Mouse (Mus musculus) neutrophil, adult 59 days (primary cell): Measurements from ENCODE around the gene Olfr1183. TPM values are rescaled to one million over a fixed set of nuclear protein-coding genes. Genes with fewer than 3 reads are reported as not detected.

ENCODE experiments used
- total RNA-seq, 2 experiments: library from RNA; stranded (reverse); gene quantifications; 1 replicate in 1 of 2; 2 replicates in 1 of 2; pipeline ENCODE4 v1.2.4; 2023

The Olfr1183 gene
- total RNA-seq, result not detected

DNA sequence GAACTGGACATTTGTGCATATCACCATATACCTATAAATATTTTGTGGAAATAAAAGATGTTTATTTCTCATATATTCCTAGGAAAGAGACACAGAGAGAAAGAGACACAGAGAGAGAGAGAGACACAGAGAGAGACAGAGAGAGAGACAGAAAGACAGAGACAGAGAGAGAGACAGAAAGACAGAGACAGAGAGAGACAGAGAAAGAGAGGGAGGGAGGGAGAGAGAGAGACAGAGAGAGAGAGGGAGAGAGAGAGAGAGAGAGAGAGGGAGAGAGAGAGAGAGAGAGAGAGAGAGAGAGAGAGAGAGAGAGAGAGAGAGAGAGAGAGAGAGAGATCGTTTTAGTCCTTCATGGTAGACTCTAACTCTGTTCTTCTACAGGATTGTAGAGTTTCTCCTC is at the start of gene Olfr1183:
TSS of gene Olfr1183 (plus strand) at position 301 of the 400 bp plus-strand sequence.

DNA sequence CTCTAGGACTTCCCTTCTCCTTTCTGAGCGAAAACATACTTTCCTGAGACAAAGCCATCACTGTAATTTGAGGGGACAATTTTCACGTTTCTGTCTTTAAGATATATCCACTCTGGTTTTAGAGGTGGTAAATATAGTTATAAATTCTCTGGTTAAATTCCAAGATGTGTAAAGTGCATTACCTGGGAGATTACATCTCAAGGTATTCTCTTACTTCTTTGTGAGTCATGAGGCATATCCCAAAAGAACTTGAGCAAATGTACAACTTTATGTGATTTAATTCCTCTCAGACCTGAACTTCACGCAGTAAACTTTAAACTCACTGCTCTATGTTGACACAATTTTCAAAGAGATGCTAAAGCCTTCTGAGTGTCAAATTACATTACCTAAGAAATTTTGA is 48.3 kb upstream of the Olfr1183 start, which contains the start of gene Olfr1179:
TSS of gene Olfr1179 (minus strand) at position 101 of the 400 bp plus-strand sequence.

DNA sequence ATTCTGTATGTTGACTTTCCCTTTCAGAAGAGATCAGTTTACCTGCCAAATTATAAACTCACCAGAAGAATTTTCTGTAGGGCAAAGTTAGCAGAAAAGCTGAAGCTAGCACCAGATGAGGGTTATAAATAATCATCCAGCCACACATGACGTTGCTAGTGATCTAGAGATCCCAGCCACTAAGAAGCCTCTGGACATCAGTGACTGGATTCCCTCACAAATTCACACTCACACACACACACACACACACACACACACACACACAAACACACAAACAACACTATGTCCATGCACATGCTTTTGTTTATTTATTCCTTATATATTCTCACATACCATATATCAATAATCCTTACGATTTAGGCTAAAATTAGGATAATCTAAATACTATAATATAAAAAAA is 35.6 kb upstream of the Olfr1183 start, which contains the start of gene Olfr1180:
TSS of gene Olfr1180 (minus strand) at position 101 of the 400 bp plus-strand sequence.

DNA sequence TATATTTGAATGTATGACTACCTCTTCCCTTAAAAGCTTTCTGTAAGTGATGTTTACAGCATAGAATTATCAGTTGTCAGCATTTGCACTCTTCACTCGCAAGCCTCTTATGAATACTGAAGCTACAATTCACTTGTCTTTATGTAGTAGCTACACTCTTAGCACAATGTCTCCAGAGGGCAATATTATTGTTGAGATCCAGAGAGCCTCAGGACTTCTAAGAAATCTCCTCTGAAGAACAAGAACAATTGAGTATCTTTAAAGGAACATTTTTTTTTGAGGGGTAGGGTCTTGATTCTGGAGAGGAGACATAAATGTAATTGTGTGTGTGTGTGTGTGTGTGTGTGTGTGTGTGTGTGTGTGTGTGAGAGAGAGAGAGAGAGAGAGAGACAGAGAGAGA is 28.6 kb upstream of the Olfr1183 start, which contains the start of gene Olfr1181:
TSS of gene Olfr1181 (minus strand) at position 101 of the 400 bp plus-strand sequence.

DNA sequence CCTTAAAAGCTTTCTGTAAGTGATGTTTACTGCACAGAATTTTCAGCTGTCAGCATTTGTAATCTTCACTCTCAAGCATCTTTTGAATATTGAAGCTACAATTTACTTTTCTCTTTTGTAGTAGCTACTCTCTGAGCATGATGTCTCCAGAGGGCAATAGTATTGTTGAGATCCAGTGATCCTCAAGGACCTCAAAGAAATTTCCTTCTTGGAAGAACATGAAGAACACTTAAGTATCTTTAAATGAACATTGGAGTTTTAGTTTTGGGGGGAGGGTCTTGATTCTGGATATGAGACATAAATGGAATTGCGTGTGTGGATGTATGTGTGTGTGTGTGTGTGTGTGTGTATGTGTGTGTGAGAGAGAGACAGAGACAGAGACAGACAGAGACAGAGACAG is 5.6 kb upstream of the Olfr1183 start, which contains the start of gene Gm13757:
TSS of gene Gm13757 (minus strand) at position 101 of the 400 bp plus-strand sequence.

DNA sequence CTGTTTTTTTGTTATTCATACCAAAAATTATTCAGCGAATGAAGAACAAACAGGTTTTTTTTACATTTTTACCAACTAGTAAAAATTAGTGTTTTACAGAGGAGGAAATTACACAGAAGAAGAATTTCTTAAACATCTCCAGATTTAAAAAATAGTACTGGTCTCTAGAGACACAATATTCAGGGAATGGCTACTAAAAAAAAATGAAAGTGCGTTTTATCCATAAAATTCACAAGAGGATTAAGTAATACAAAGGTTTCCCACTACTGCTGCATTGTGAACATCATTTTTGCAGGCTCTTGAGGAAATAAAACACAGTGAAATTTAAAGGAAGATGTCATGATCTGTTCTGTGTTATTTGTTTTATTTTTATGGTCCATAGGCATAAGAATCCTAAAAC is 28.6 kb downstream of the Olfr1183 start, which contains the start of gene Olfr1184:
TSS of gene Olfr1184 (plus strand) at position 301 of the 400 bp plus-strand sequence.

DNA sequence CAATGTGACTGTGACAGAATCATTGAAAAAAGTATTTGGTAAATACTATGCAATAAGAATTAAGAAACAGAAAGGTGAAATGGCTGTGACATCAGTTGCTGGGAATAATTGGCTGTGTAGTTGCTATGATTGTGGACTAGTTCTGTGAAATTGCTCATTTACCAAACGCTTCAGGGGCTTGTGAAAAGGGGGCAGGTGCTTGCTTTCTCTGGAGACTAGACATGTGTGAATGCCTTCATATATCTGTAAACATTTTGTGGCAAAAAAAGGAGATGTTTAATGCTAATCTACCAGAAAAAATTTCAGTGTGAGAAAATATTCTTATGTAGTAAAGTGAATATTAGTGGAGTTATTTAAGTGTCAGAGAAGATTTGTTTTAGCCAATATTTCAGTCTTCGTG is 38.4 kb downstream of the Olfr1183 start, which contains the start of gene Olfr1185-ps1:
TSS of gene Olfr1185-ps1 (plus strand) at position 301 of the 400 bp plus-strand sequence.

DNA sequence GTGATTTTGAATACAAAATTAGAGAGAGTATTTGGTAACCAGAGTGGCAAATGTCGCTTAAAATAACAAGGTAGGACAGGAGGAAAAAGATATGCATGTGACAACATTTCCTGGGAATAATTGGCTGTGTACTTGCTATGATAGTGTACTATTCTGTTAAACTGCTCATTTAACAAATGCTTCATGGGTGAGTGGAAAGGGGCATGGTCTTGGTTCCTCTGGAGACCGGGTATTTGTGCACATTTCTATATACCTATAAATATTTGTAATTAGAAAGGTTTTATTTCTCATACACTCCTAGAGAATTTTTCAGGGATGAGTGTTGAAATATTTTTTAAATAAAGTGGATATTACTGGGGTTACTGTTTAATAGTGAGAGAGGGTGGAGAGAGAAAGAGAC is 63.6 kb downstream of the Olfr1183 start, which contains the start of gene Olfr1186:
TSS of gene Olfr1186 (plus strand) at position 301 of the 400 bp plus-strand sequence.

Other genes with a start within 250 kb of the Olfr1183 start
- not detected for gene Olfr1170, start 226.5 kb upstream of the Olfr1183 start, total RNA-seq
- not detected for gene Olfr1173, start 175.0 kb upstream of the Olfr1183 start, total RNA-seq
- not detected for gene Olfr1174-ps, start 139.7 kb upstream of the Olfr1183 start, total RNA-seq
- gene Olfr1175-ps, start 127.7 kb upstream of the Olfr1183 start, total RNA-seq, result not detected
- not detected for gene Olfr1176, start 118.1 kb upstream of the Olfr1183 start, total RNA-seq
- gene Olfr1177-ps, start 108.4 kb upstream of the Olfr1183 start, total RNA-seq, result not detected
- gene Olfr1178, start 67.8 kb upstream of the Olfr1183 start, total RNA-seq, result not detected
- gene Olfr1179, start 48.4 kb upstream of the Olfr1183 start, total RNA-seq, result not detected
- gene Olfr1180, start 35.7 kb upstream of the Olfr1183 start, total RNA-seq, result not detected
- gene Olfr1181, start 28.7 kb upstream of the Olfr1183 start, total RNA-seq, result not detected
- gene Gm13757, start 5.7 kb upstream of the Olfr1183 start, total RNA-seq, result not detected
- not detected for gene Olfr1184, start 28.7 kb downstream of the Olfr1183 start, total RNA-seq
- not detected for gene Olfr1185-ps1, start 38.5 kb downstream of the Olfr1183 start, total RNA-seq
- gene Olfr1186, start 63.7 kb downstream of the Olfr1183 start, total RNA-seq, result not detected
- not detected for gene Olfr1188, start 102.1 kb downstream of the Olfr1183 start, total RNA-seq
- gene Olfr1189, start 131.6 kb downstream of the Olfr1183 start, total RNA-seq, result not detected
- under 1 TPM in 1 of 2 experiments, not detected in 1; 0.09 TPM for gene Olfr1191-ps1, start 185.7 kb downstream of the Olfr1183 start, total RNA-seq
- not detected for gene Olfr1192-ps1, start 193.6 kb downstream of the Olfr1183 start, total RNA-seq
- gene Olfr1193, start 220.8 kb downstream of the Olfr1183 start, total RNA-seq, result not detected
- gene Olfr1195, start 234.3 kb downstream of the Olfr1183 start, total RNA-seq, result not detected
- not detected for gene Olfr1196, start 249.7 kb downstream of the Olfr1183 start, total RNA-seq